Mouse (Mus musculus) liver, adult 2 months (tissue): Measurements from ENCODE around the gene 0610010F05Rik. TPM values are rescaled to one million over a fixed set of nuclear protein-coding genes. Genes with fewer than 3 reads are reported as not detected.
"Not testable (repeated sequence)": the region's sequence is repeated elsewhere in the genome, so short reads cannot be mapped to it uniquely, and the experiment has no call there.

Experiments used
- DNase-seq: peaks from one replicate; pipeline ENCODE4 v3.0.0-alpha.2; 2011; ENCODE audit warnings: low read depth, low spot score; ENCODE audit errors: extremely low read depth
- H3K27ac ChIP-seq: fragments of 200-500 bp; replicated peaks from 2 replicates; pipeline ENCODE4 v1.5.1; 2012; ENCODE audit warnings: low read depth, mild to moderate bottlenecking, control low read depth, inconsistent platforms, low read length; ENCODE audit not compliant: insufficient read depth
- H3K27me3 ChIP-seq: fragments of 200-500 bp; 2 replicates; pipeline ENCODE4 v1.6.1; 2012; ENCODE audit warnings: mild to moderate bottlenecking, moderate library complexity, low read length, inconsistent platforms; ENCODE audit not compliant: control insufficient read depth, insufficient read depth
- H3K36me3 ChIP-seq: fragments of 200-500 bp; 2 replicates; pipeline ENCODE4 v1.6.1; 2012; ENCODE audit warnings: low read length, inconsistent platforms; ENCODE audit not compliant: control insufficient read depth, insufficient read depth
- H3K4me1 ChIP-seq: fragments of 200-500 bp; 2 replicates; pipeline ENCODE4 v1.6.1; 2011; ENCODE audit warnings: low read length; ENCODE audit not compliant: control insufficient read depth, insufficient read depth
- H3K4me3 ChIP-seq: fragments of 200-500 bp; 2 replicates; pipeline ENCODE4 v1.5.1; 2011; ENCODE audit warnings: low read depth, mild to moderate bottlenecking, control low read depth, low read length, moderate library complexity; ENCODE audit not compliant: insufficient read depth
- H3K79me2 ChIP-seq: fragments of 200-500 bp; 2 replicates; pipeline ENCODE4 v1.6.1; 2012; ENCODE audit warnings: inconsistent platforms, mild to moderate bottlenecking, low read length, moderate library complexity; ENCODE audit not compliant: control insufficient read depth, insufficient read depth
- H3K9ac ChIP-seq: fragments of 200-500 bp; 2 replicates; pipeline ENCODE4 v1.6.1; 2012; ENCODE audit warnings: low read depth, mild to moderate bottlenecking, control low read depth, inconsistent platforms, low read length
- CTCF ChIP-seq: fragments of 200-500 bp; IDR thresholded peaks from 2 replicates; pipeline ENCODE4 v1.5.1; 2011; ENCODE audit warnings: low read depth, low read length, control low read depth
- POLR2A ChIP-seq: fragments of 200-500 bp; IDR thresholded peaks from 2 replicates; pipeline ENCODE4 v1.6.1; 2011; ENCODE audit warnings: low read length, control low read depth; ENCODE audit not compliant: insufficient read depth; ENCODE audit errors: extremely low read depth
- WGBS: fragments of 180-500 bp; shearing (Covaris S2); methylation state at CpG from one replicate; pipeline ENCODE4 v1.1.7; 2018; 5-methylcytosine and 5-hydroxymethylcytosine counted together
- polyA plus RNA-seq: library from polyadenylated mRNA; depleted of rRNA; stranded (reverse); fragments of >200 nt; gene quantifications from 2 replicates; pipeline ENCODE4 v1.2.3, GENCODE M21; 2012
- total RNA-seq: library from RNA; depleted of rRNA; stranded (reverse); fragments of >200 nt; gene quantifications from 2 replicates; pipeline ENCODE4 v1.2.3, GENCODE M21; 2014

The 0610010F05Rik gene
- total and polyA plus RNA-seq, 2 experiments: 1.3 to 13.6 TPM

- no peaks in the 10 kb centered on the region for H3K4me1 ChIP-seq
- no peak overlapping the region for H3K9ac ChIP-seq
- no peak for DNase-seq
- H3K27me3 ChIP-seq: no peaks in the 10 kb centered on the region
- H3K27ac ChIP-seq: no peak overlapping the region
- no peaks in the 10 kb centered on the region for H3K79me2 ChIP-seq
- H3K36me3 ChIP-seq: peaks cover 7% of the 10 kb centered on the region
- peak overlapping the region; percentile 1; the same call in 1 of the 2 replicates for H3K4me3 ChIP-seq
- TF ChIP-seq CTCF: no peak
- TF ChIP-seq POLR2A: no peak
- WGBS: 2% methylated on average over 7 of the region's 7 CpGs
These were observed 408 bp upstream of the 0610010F05Rik start for GRCm38 (mm10) chr11:23633879-23634215.

- peak; percentile 28; the same call in 1 of the 2 replicates for TF ChIP-seq CTCF
- no peak for TF ChIP-seq POLR2A
These were observed 2.8 kb downstream of the 0610010F05Rik start for GRCm38 (mm10) chr11:23630664-23631063.

GRCm38 (mm10) chr11:23618995-23619394 lies 14.4 kb downstream of the 0610010F05Rik start:
- no peak for TF ChIP-seq POLR2A
- TF ChIP-seq CTCF: no peak
- 88% methylated on average over 5 of the region's 5 CpGs for WGBS
- peaks cover 18% of the 10 kb centered on the region for H3K36me3 ChIP-seq
- no peak overlapping the region for H3K9ac ChIP-seq
- no peaks in the 10 kb centered on the region for H3K27me3 ChIP-seq
- no peak for DNase-seq
- H3K4me3 ChIP-seq: no peak overlapping the region
- no peaks in the 10 kb centered on the region for H3K4me1 ChIP-seq
- H3K79me2 ChIP-seq: no peaks in the 10 kb centered on the region
- no peak overlapping the region for H3K27ac ChIP-seq

More at GRCm38 (mm10) chr11:23630664-23631063, 2.8 kb downstream of the 0610010F05Rik start:
- Histone ChIP-seq H3K36me3 (peaks cover 5% of the 10 kb centered on the region), H3K27ac (no peak overlapping the region), H3K79me2 (no peaks in the 10 kb centered on the region), H3K27me3 (no peaks in the 10 kb centered on the region), H3K9ac (no peak overlapping the region), H3K4me3 (no peak overlapping the region), H3K4me1 (no peaks in the 10 kb centered on the region)
- no peak for DNase-seq

- peaks cover 14% of the 10 kb centered on the region for H3K36me3 ChIP-seq
- H3K27me3 ChIP-seq: no peaks in the 10 kb centered on the region
- H3K9ac ChIP-seq: no peak overlapping the region
- H3K27ac ChIP-seq: no peak overlapping the region
- H3K4me1 ChIP-seq: no peaks in the 10 kb centered on the region
- no peak overlapping the region for H3K4me3 ChIP-seq
- 88% methylated on average over 5 of the region's 5 CpGs for WGBS
- DNase-seq: no peak
- H3K79me2 ChIP-seq: no peaks in the 10 kb centered on the region
- TF ChIP-seq CTCF (no peak), POLR2A (no peak)
These were observed 18.9 kb downstream of the 0610010F05Rik start for GRCm38 (mm10) chr11:23614546-23614945.

- H3K27me3 ChIP-seq, H3K9ac ChIP-seq, H3K79me2 ChIP-seq, H3K4me3 ChIP-seq, H3K27ac ChIP-seq, DNase-seq, H3K4me1 ChIP-seq: not testable (repeated sequence)
- peaks cover 20% of the 10 kb centered on the region for H3K36me3 ChIP-seq
- 89% methylated on average over 6 of the region's 6 CpGs for WGBS
These were observed 26.1 kb downstream of the 0610010F05Rik start for GRCm38 (mm10) chr11:23607291-23607690.

- H3K27me3 ChIP-seq: no peaks in the 10 kb centered on the region
- TF ChIP-seq CTCF (no peak), POLR2A (no peak)
- H3K79me2 ChIP-seq: no peaks in the 10 kb centered on the region
- peaks cover 16% of the 10 kb centered on the region for H3K36me3 ChIP-seq
- H3K4me1 ChIP-seq: no peaks in the 10 kb centered on the region
- DNase-seq: no peak
- WGBS: 96% methylated on average over 7 of the region's 7 CpGs
- no peak overlapping the region for H3K27ac ChIP-seq
- no peak overlapping the region for H3K9ac ChIP-seq
- H3K4me3 ChIP-seq: no peak overlapping the region
These were observed 63.3 kb downstream of the 0610010F05Rik start for GRCm38 (mm10) chr11:23570130-23570529.
